Comparison of ENCODE assay signal across 9 mouse cellular contexts in genomic region chr10:20907044-20907443, GRCm38 (mm10). TPM values are rescaled to one million over a fixed set of nuclear protein-coding genes. Genes with fewer than 3 reads are reported as not detected.
DNase-seq lines count a peak whose midpoint lies in the region; ATAC-seq and TF ChIP-seq lines count a peak whose summit lies in the region.
"Had no signal": no experiment of that assay in that cellular context is flagged by ENCODE, and none has a peak within 500 bp of the region (broad histone marks: within the 10 kb centered on the region; RNA-seq: fewer than 3 reads in every experiment).

No protein-coding gene starts in this region.

- peak; percentile 5 for DNase-seq in lung, embryonic 14.5 days
- DNase-seq in lung, postnatal 4 days, result no peak
- peak; percentile 78 for DNase-seq in c-Kit-positive CD71-positive TER-119-negative erythroid progenitor cells, embryonic 14.5 days (ENCODE audit: low read depth)
- DNase-seq in induced T-regulatory cell, adult 2 months (ENCODE audit: low read depth), result peak; percentile 80
- peak; percentile 32 for DNase-seq in skeletal muscle tissue, adult 2 months (ENCODE audit: low read depth, low spot score)
- DNase-seq in thymus, postnatal 25 days, result no peak
- DNase-seq in layer of hippocampus, adult 8-10 months (ENCODE audit: low spot score in 2 of 2), result no peak
- DNase-seq in gastrocnemius, postnatal 10 days, result no peak

- H3K27ac ChIP-seq in lung, embryonic 14.5 days (ENCODE audit: low read depth), result no peak overlapping the region
- H3K27ac ChIP-seq: limb, embryonic 12.5 days had no signal

- no peaks in the 10 kb centered on the region for H3K9me3 ChIP-seq in lung, embryonic 14.5 days (ENCODE audit: low read depth, low read length)
- H3K9me3 ChIP-seq: limb, embryonic 12.5 days had no signal

- no peak for TF ChIP-seq CTCF in lung, embryonic 14.5 days (IDR thresholded peaks at IDR 0.05; ENCODE audit: low read depth)

- WGBS in lung, embryonic 14.5 days, result 36% methylated on average over 6 of the region's 6 CpGs

- ATAC-seq in lung, embryonic 14.5 days (ENCODE audit: insufficient read depth), result peak; percentile 49; the same call in 1 of the 2 replicates

- H3K27me3 ChIP-seq in lung, embryonic 14.5 days (ENCODE audit: insufficient read depth, low read length), result no peaks in the 10 kb centered on the region
- H3K27me3 ChIP-seq: limb, embryonic 12.5 days had no signal

- no peaks in the 10 kb centered on the region; the same call in 1 of the 2 replicates for H3K4me1 ChIP-seq in lung, embryonic 14.5 days (ENCODE audit: insufficient read depth)
- H3K4me1 ChIP-seq: limb, embryonic 12.5 days had no signal

- no peak overlapping the region for H3K4me2 ChIP-seq in lung, embryonic 14.5 days
- H3K4me2 ChIP-seq: limb, embryonic 12.5 days had no signal

- H3K4me3 ChIP-seq in lung, embryonic 14.5 days (ENCODE audit: low read depth, low read length), result no peak overlapping the region
- H3K4me3 ChIP-seq: limb, embryonic 12.5 days had no signal

- H3K9ac ChIP-seq in lung, embryonic 14.5 days, result no peak overlapping the region
- H3K9ac ChIP-seq: limb, embryonic 12.5 days had no signal

- no peaks in the 10 kb centered on the region for H3K36me3 ChIP-seq in lung, embryonic 14.5 days (ENCODE audit: insufficient read depth)
- H3K36me3 ChIP-seq: limb, embryonic 12.5 days had no signal

RNA-seq across cellular contexts. Expression of gene Ahi1, which starts 45.3 kb away (rescaled TPM):
- polyA plus RNA-seq in lung, embryonic 14.5 days (2014; fragmentation: Nextera tagmentation; extraction: Ambion mirVana), result 7.9 and 8.1 TPM in 2 replicates
- total RNA-seq in layer of hippocampus, adult 8-10 months (2022), result 100 to 1,000 TPM; 202 to 270 (median 245) TPM
- total RNA-seq in gastrocnemius, postnatal 10 days (2021), result 1 to 10 TPM; 2.2 to 3.6 TPM

Comparison
In these comparisons a context has a peak if more than half of its experiments do, and no peak if none do; other contexts are left out.
1. DNase-seq: peak in lung, embryonic 14.5 days (single experiment), c-Kit-positive CD71-positive TER-119-negative erythroid progenitor cells, embryonic 14.5 days (single experiment), induced T-regulatory cell, adult 2 months (single experiment) and skeletal muscle tissue, adult 2 months (single experiment); none in lung, postnatal 4 days (0 of 2), thymus, postnatal 25 days (single experiment), layer of hippocampus, adult 8-10 months (0 of 2) and gastrocnemius, postnatal 10 days (single experiment).
2. RNA of gene Ahi1, which starts 45.3 kb away (total RNA-seq): 202 to 270 TPM in layer of hippocampus, adult 8-10 months; 2.2 to 3.6 TPM in gastrocnemius, postnatal 10 days; every median in the first group is over 10 times any median in the second.